Mouse (Mus musculus) liver, embryonic 11.5 days (tissue): Measurements from ENCODE around the gene Trim66. TPM values are rescaled to one million over a fixed set of nuclear protein-coding genes. Genes with fewer than 3 reads are reported as not detected.

ENCODE experiments used
- ATAC-seq: fragments of 200-750 bp; cut with Nextera tagmentation; replicated peaks from 2 replicates; pipeline ENCODE4 v1.8.0; 2017; ENCODE audit warnings: moderate number of reproducible peaks, mild to moderate bottlenecking, moderate TSS enrichment, moderate library complexity; ENCODE audit not compliant: low FRiP score
- DNase-seq: peaks from one replicate; pipeline ENCODE4 v3.0.0-alpha.2; 2017; ENCODE audit warnings: low spot score
- H3K27ac ChIP-seq: fragments of 300-500 bp; sonication (generic); 2 replicates; pipeline ENCODE4 v1.5.1; 2014; ENCODE audit warnings: mild to moderate bottlenecking, low read depth, low read length, control low read depth
- H3K27me3 ChIP-seq: fragments of 300-500 bp; sonication (generic); replicated peaks from 2 replicates; pipeline ENCODE4 v1.6.1; 2014; ENCODE audit warnings: low read length, mixed read lengths; ENCODE audit not compliant: control insufficient read depth, insufficient read depth
- H3K36me3 ChIP-seq: fragments of 300-500 bp; sonication (generic); 2 replicates; pipeline ENCODE4 v1.6.1; 2014; ENCODE audit warnings: mild to moderate bottlenecking, low read length, moderate library complexity, mixed read lengths; ENCODE audit not compliant: control insufficient read depth, insufficient read depth
- H3K4me1 ChIP-seq: fragments of 300-500 bp; sonication (generic); replicated peaks from 2 replicates; pipeline ENCODE4 v1.6.1; 2014; ENCODE audit warnings: low read length, mixed read lengths; ENCODE audit not compliant: control insufficient read depth, insufficient read depth
- H3K4me2 ChIP-seq: fragments of 300-500 bp; sonication (generic); 2 replicates; pipeline ENCODE4 v1.6.1; 2014; ENCODE audit warnings: mild to moderate bottlenecking, control low read depth, moderate library complexity
- H3K4me3 ChIP-seq: fragments of 300-500 bp; sonication (generic); 2 replicates; pipeline ENCODE4 v1.5.1; 2014; ENCODE audit warnings: low read depth, low read length, control low read depth
- H3K9ac ChIP-seq: fragments of 300-500 bp; sonication (generic); 2 replicates; pipeline ENCODE4 v1.6.1; 2014; ENCODE audit warnings: low read depth, low read length, control low read depth
- H3K9me3 ChIP-seq: fragments of 300-500 bp; sonication (generic); 2 replicates; pipeline ENCODE4 v1.6.1; 2016; ENCODE audit warnings: low read length, inconsistent platforms, mixed read lengths; ENCODE audit not compliant: control insufficient read depth
- WGBS: fragments of 180-500 bp; shearing (Covaris S2); extraction: QIAGEN DNeasy Blood & Tissue Kit; methylation state at CpG from one replicate; pipeline ENCODE4 v1.1.7; 2014; 5-methylcytosine and 5-hydroxymethylcytosine counted together
- polyA plus RNA-seq: library from polyadenylated mRNA; unstranded; fragments of >200 nt; fragmentation: Nextera tagmentation; extraction: Ambion mirVana; gene quantifications from 2 replicates; pipeline ENCODE4 v1.2.1, GENCODE M21; 2014

The Trim66 gene
- polyA plus RNA-seq, 1 experiment from 2014 or later, result 0.11 TPM

DNA sequence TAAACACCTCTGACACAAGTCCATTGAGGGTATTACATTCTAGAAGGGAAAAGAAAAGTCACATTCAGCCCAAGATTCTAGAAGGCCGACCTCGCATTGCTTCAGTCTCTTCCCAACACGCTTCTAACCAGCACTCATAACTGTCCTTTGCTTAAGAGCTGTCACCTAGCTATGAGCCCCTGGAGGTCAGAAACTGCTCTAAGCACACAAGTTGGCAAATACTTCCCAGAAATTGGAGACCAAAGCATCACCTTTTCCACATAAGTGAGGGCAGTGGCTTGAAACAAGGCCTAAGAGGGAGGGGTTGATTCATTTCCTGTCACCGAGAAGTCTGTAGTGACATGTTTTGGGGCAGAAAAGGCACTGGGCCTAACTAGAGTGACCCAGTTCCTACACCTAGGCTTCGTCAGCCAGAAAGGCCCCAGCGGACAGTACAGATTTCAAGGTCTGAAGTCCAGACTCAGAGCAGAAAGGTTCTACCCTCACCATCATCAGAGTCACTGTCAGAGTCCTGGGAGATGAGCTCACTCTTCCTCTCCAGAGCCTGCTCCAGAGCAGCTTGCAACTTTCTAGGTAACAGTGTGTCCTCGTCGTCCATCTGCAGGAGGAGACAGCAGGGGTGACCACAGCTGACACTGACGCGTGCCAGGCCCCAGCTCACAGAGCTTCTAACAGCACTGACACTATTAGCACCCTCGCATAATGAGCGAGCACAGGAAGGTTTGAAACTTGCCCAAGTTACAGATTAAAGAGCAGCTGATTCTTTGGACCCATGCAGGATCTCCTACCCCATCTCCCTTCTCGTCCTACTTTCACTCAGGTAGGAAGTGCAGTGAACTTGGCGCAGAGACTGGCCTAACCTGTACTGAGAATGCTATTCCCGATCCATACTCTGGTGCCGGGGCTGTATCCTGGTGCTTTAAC lies 18.1 kb upstream of the Trim66 start:
- Histone ChIP-seq H3K9me3 (no peaks in the 10 kb centered on the region), H3K27me3 (no peaks in the 10 kb centered on the region), H3K27ac (peak overlapping the region; percentile 8; the same call in 1 of the 2 replicates), H3K4me2 (no peak overlapping the region), H3K4me3 (no peak overlapping the region), H3K4me1 (peaks cover 5% of the 10 kb centered on the region), H3K36me3 (peaks cover 41% of the 10 kb centered on the region), H3K9ac (no peak overlapping the region)
- no peak for DNase-seq
- 72% methylated on average over 16 of the region's 16 CpGs for WGBS
- ATAC-seq, result no peak

DNA sequence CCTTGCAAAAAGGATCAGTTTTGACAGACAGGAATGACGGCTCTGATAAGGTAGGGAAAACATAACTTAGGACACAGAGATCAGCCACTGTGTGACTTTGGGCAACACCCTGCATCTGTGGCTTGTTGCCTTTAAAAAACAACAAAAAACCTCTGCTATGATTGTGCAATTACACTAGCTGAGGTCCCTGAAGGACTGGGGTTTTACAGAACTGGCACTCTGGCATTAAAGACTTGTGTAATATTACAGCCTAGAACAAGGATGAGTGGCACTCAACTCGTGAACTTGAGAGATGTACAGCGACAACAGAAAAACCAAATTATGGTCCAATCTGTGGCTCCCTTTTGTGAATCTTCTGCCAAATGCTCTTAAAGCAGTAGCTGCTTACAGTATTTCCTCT lies 16.8 kb upstream of the Trim66 start:
- no peaks in the 10 kb centered on the region for H3K9me3 ChIP-seq
- ATAC-seq, result no peak
- H3K36me3 ChIP-seq, result peaks cover 45% of the 10 kb centered on the region
- no peak overlapping the region for H3K4me2 ChIP-seq
- H3K27ac ChIP-seq, result no peak overlapping the region
- DNase-seq, result no peak
- peaks cover 7% of the 10 kb centered on the region for H3K4me1 ChIP-seq
- no peak overlapping the region for H3K9ac ChIP-seq
- WGBS, result 85% methylated on average over 3 of the region's 3 CpGs
- no peaks in the 10 kb centered on the region for H3K27me3 ChIP-seq
- H3K4me3 ChIP-seq, result no peak overlapping the region

DNA sequence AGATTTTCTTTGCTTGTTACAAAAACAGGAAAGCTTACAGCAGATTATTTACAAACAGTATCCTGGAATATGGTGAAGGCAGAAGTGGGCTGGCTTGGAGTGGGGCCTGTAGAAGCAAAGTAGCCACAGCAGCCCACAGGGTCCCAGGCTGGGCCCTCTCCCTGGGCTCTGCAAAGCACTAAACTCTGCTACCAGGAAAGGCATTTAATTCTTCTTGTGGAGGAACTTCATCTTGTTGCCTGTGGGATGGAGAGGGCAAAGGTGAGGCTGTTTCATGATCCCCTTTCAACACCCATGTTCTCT lies 16.5 kb upstream of the Trim66 start:
- no peak for DNase-seq
- Histone ChIP-seq H3K9ac (no peak overlapping the region), H3K4me2 (no peak overlapping the region), H3K4me1 (peaks cover 7% of the 10 kb centered on the region), H3K4me3 (no peak overlapping the region), H3K27ac (no peak overlapping the region; the same call in 1 of the 2 replicates), H3K27me3 (no peaks in the 10 kb centered on the region), H3K9me3 (no peaks in the 10 kb centered on the region), H3K36me3 (peaks cover 45% of the 10 kb centered on the region)
- ATAC-seq, result no peak

GRCm38 (mm10) chr7:109523741-109524441 lies 16.0 kb upstream of the Trim66 start:
- H3K4me3 ChIP-seq, result no peak overlapping the region
- 62% methylated on average over 6 of the region's 6 CpGs for WGBS
- H3K4me2 ChIP-seq, result no peak overlapping the region
- peaks cover 7% of the 10 kb centered on the region for H3K4me1 ChIP-seq
- no peaks in the 10 kb centered on the region for H3K27me3 ChIP-seq
- DNase-seq (no peak), ATAC-seq (no peak)
- H3K9ac ChIP-seq, result no peak overlapping the region
- peaks cover 45% of the 10 kb centered on the region for H3K36me3 ChIP-seq
- H3K27ac ChIP-seq, result no peak overlapping the region; the same call in 1 of the 2 replicates
- H3K9me3 ChIP-seq, result no peaks in the 10 kb centered on the region

DNA sequence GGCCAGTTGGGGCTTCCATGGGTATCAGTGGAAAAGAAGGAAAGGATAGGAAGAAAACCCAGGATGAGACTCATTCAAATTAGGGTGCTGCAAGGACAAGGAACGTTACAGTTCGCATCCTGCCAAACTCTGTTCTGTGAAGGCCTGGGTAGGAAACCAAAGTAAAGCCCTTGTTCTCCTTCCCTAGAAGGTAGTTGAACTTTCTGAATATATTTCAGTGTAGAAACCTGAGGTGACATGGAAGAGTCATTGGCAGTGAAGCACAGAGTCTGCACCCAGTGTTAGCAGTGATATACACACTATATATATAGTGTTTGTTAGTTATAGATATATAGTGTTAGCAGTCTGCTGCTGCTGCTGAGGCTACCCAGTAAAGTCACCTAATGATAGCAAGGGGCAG lies 15.4 kb upstream of the Trim66 start:
- Histone ChIP-seq H3K4me1 (peaks cover 8% of the 10 kb centered on the region), H3K9me3 (no peaks in the 10 kb centered on the region), H3K36me3 (peaks cover 45% of the 10 kb centered on the region), H3K9ac (no peak overlapping the region; the same call in 1 of the 2 replicates), H3K27me3 (no peaks in the 10 kb centered on the region), H3K4me3 (no peak overlapping the region), H3K27ac (peak overlapping the region; percentile 35; the same call in 1 of the 2 replicates), H3K4me2 (no peak overlapping the region)
- ATAC-seq (no peak), DNase-seq (no peak)
- 55% methylated on average over 2 of the region's 2 CpGs for whole genome bisulfite sequencing

DNA sequence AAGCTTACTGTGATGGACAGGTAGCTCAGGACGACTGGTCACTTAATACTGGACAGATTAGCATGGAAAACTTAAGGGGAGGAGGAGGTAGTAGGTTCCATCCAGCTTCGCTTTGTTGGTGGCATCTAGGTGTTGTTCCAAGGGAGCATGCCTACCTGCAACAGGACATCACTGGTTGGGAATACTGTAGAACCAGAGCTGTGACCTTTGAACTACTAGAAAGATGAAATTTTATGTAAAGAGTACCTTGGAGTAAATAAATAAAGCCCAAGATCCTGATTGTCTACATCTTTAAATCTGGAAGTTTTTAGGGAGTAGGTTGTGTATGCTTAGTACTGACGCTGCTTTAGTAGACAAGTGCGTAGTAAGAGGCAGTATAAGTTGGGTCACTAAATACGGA lies 14.2 kb upstream of the Trim66 start:
- peaks cover 45% of the 10 kb centered on the region for H3K36me3 ChIP-seq
- H3K27ac ChIP-seq, result peak overlapping the region; percentile 97; the same call in 1 of the 2 replicates
- no peaks in the 10 kb centered on the region for H3K27me3 ChIP-seq
- ATAC-seq, result no peak
- WGBS, result 70% methylated on average over 5 of the region's 5 CpGs
- DNase-seq, result no peak
- H3K4me1 ChIP-seq, result peaks cover 18% of the 10 kb centered on the region
- H3K9ac ChIP-seq, result peak overlapping the region; percentile 97; the same call in 1 of the 2 replicates
- peak overlapping the region; percentile 83 for H3K4me3 ChIP-seq
- peak overlapping the region; percentile 70 for H3K4me2 ChIP-seq
- H3K9me3 ChIP-seq, result no peaks in the 10 kb centered on the region

DNA sequence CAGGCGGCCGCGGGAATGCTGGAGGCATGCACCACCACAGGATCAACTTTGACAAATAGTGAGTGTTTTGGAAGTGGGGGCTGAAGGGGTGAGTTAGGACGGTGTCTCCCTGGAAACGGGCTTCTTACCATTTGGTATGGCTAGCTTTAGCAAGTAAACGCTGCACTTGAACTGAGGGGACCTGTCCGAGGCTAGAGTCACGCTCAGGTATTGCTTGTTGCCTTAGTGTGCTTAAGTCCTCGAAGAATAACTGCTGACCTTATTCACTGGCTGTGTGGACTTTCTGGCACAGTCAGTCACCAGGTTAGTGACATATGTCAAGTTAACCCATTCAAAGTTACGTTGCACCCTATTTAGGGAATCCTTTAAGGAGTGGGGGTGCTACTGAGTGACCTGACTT lies 12.0 kb upstream of the Trim66 start:
- ATAC-seq (no peak), DNase-seq (no peak)
- WGBS, result 2% methylated on average over 10 of the region's 10 CpGs
- Histone ChIP-seq H3K4me1 (peaks cover 18% of the 10 kb centered on the region), H3K4me2 (peak overlapping the region; percentile 70), H3K4me3 (peak overlapping the region; percentile 83), H3K27me3 (no peaks in the 10 kb centered on the region), H3K27ac (peak overlapping the region; percentile 97), H3K9me3 (no peaks in the 10 kb centered on the region), H3K36me3 (peaks cover 38% of the 10 kb centered on the region), H3K9ac (peak overlapping the region; percentile 97)

GRCm38 (mm10) chr7:109518838-109519696 lies 11.1 kb upstream of the Trim66 start, which contains the start of gene Rpl27a:
Rpl27a (plus strand) TSS chr7:109519147.
- Histone ChIP-seq H3K4me3 (peak within 1 kb of the TSS; percentile 83), H3K9ac (peak within 1 kb of the TSS; percentile 97), H3K4me1 (peaks cover 18% of the 10 kb centered on the region), H3K27ac (peak within 1 kb of the TSS; percentile 97), H3K27me3 (no peaks in the 10 kb centered on the region), H3K9me3 (no peaks in the 10 kb centered on the region), H3K4me2 (peak within 1 kb of the TSS; percentile 75), H3K36me3 (peaks cover 34% of the 10 kb centered on the region)
- ATAC-seq (peak; percentile 87), DNase-seq (peak; percentile 98)
- whole genome bisulfite sequencing, result under 1% methylated on average over 72 of the region's 72 CpGs
